Mouse (Mus musculus) kidney, adult 9 months (tissue): ENCODE measurements around the gene Tuba8.

Experiments
- DNase-seq: peaks from one replicate; pipeline ENCODE4 v3.0.0; 2022

Gene Tuba8

DNA sequence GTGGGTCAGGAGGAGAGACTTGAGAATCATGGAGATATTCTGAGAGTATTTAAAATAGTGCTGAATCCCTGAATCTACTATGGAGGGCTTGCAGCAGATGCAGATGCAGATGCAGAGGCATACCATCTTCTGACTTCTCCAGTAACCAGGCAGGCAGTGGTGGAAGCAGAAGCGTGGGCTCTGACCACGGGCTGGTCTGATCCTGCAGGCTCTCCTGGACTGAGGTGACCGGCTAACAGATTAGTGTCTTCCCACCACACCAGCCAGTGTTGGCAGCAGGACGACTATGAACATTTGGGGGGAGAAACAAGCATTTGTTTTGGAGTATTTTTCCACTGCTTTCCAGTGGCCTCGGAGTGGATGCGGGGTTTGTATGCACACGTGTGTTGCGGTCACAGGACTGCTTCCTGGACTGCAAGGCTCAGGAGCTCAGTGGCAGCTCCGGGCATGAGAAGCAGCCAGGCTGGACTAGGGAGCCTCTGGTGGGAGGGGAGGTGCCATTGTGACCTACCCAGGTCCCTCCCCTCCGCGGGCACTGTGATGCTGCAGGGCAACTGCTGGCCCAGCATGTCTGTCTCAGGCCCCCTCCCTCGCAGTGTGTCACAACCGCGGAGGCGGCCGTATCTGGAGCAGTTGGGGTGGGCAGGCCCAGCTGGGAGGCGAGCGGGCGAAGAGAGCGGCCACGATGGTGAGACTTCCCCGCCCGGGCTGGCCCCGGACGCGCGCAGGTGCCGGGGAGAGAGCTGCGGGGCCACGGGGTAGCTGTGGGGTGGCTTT, at the start of gene Tuba8:
Tuba8 (plus strand) TSS at position 548 of the 777 bp plus-strand sequence.
- DNase-seq: peak; percentile 29

DNA sequence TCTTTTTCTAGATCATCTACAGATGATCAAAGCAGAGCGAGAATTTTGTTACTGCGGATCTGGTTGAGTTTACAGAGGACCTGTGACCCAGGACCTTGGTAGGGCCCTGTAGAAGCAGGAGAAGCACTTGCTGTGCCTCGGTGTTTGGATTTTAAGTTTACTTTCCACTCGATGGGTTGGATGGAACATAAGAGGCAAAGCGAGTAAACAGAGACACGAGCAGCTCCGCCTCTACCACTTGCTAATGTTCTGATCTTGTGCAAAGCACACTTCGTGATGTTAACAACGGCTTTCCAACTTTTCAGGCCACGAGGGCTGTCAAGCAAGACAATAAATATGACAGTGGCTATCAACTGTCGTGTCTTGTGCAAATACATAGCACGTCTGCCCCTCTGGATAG, 47.9 kb upstream of the Tuba8 start:
- no peak for DNase-seq

DNA sequence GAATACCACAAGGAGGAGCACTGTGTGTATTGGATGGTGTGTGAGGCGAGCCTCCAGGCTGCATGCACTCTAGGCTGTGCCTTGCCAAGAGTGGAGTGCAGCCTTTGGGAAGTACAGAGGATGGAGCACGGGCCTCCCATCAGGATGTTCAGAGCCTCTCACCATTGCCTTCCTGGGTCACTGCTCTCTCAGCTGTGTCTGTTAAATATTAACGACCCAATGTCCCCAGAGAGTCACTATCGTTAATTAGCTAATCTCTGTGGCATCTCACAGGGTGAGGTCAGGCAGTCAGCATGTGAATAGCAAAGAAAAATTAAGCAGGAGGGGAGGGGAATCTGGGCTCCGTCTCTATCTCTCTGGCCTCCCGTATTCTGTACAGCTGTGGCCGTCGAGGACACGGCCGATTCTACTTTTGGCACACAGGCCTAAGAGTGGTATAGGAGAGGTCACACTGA, 44.4 kb upstream of the Tuba8 start:
- peak; percentile 82 for DNase-seq

DNA sequence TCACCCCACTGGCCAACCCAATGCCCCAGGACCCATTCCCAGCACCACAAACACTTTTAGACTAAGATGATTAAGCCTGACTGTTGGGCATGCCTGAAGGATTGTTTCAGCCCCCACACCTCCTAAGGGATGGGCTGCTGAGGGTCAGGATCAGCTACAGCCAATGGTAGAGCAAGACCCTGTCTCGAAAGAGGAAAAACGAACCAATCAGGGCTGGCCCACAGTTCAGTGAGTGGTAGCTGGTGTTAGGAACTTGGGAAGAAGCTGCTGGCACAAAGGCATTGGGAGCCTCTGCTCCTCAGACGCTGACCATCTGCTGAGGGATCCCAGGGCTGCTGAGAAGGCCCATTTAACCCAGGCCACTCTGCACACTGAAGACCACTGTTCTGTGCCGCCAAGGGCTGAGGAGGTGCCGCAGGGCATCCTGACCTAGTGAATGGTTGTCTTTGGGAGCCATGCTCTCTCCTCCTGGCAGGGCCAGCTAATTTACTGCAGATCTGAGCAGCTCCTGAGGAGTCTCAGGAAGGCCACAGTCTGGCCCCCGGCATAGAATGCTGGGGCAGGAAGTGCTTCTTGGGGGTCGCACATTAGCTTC, 43.0 kb upstream of the Tuba8 start:
- no peak for DNase-seq

DNA sequence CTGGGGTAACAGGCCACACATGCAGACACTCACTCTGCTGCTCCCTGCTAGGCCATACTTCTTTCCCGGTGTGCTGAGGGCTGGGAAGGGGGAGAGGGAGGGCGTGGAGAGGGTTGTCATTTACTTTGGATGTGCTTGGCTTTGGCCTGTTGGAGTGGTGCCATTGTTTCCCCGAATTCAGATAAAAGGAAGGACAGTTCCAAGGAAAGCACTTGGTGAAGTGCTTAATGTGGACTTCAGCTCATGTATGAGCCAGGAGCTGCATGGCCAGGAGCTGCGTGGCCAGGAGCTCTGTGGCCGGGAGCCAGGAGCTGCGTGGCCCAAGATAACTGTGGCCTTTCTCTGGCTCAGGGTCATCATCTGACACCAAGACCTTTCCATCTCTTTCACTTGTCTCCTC, 39.4 kb upstream of the Tuba8 start:
- no peak for DNase-seq

DNA sequence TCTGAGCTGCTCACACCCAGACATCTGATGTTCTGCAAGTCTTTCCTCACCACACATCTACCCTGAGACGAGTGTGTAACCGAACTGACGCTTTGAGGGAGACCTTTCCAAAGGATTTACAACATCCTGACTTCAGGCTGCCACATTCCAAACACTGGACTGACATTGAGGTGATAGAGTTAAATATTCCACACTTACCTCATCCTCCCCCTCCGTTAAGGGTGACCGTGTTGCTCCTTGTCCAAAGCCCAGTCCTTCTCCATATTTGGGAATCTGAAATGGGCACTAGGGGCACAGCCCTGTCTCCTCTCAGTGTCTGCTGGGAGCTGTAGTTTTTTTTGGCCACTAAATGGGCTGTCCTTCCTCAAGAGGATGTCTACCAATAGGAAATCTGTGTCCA, 37.0 kb upstream of the Tuba8 start:
- DNase-seq: no peak

DNA sequence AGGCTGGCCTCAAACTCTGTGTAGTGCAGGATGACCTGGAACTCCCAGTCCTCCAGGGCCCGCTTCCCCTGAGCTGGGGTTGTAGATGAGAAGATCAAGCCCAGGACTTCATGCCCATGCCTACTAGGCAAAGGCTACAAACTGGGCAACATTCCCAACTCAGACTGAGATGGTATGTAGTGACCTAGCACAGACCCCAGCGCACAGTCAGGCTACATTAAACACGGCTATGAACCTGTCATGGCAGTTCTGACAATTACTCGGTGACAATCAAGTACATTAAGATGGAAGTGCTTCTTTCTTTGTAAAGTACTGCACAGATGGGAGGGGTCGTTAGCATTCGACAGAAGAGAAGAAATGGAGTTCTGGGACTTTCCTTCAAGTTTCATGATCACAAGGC, 35.7 kb upstream of the Tuba8 start:
- no peak for DNase-seq

DNA sequence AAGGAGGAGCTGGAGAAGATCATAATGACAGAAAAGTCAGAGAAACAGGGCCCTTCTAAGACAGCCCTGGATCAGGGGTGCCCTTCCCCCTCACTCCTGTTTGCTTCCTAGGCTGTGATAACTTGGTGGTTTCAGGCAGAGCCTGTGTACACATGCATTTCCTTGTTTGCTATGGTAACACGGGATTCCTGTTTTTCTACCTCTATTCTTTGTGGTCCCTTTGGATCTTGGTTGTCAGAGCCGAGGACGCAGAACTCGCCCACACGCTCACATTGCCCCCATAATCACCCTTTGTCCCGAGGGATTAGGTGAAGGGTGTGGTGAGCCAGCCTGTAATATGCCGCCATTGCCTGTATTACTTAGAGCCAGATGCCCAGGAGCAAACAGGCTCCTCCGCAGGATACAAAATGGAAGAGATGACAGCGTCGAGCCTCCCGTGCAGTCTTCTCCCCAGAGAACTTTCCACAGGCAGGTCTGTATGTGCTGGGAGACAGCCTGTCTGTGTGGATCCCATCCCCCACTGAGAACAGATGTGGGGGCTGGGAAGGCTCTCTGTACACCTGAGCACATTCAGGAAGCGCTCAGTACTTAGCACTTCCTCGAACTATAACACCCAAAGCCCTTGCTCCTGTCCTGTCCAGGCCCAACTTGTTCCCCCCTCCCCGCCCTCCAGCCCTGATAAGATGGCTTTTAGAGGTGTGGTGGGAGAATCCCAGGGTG, 34.3 kb upstream of the Tuba8 start:
- DNase-seq: no peak

DNA sequence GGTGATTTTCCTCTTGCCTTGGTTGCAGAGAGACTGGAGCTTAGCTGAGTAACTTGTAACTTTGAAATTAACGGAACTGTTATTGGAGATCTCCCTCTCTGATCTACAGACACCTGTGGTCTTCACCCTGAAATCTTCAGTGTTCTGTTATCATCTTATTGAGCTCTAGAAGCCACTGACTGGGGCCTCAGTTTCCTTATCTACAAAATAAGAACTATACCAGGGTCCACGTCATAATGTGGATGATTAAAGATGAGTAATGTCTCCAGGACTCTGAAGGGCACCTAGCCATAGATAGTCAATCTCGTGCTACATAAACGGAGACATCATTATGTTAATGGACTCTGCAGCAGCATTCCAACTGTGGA, 33.8 kb upstream of the Tuba8 start:
- DNase-seq: no peak

DNA sequence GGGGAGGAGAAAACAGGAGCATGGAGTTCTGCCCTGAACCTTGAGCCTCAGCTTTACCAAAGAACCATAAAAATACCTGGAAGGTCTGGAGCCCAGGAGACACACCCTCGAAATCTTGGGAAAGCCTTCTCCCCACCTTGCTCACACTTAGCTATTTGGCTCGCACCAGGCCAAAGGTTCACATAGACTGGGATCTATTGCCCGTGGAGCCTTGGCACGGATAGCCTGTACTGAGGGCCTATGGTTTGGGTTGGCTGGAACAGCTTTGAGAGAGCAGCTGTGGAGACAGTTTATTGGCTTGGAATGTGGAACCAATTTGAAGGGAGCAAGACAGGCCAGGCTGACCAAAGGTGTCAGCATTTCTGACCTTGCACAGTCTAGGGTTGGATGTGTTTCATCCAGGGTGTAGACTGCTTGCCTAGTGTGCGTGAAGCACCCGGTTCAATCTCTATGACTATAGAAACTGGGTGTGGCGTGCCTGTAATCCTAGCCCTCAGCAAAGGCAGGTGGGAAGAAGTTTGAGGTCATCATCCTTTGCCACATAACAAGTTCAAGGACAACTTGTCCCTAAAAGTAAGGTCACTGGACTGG, 33.3 kb upstream of the Tuba8 start:
- DNase-seq: no peak

DNA sequence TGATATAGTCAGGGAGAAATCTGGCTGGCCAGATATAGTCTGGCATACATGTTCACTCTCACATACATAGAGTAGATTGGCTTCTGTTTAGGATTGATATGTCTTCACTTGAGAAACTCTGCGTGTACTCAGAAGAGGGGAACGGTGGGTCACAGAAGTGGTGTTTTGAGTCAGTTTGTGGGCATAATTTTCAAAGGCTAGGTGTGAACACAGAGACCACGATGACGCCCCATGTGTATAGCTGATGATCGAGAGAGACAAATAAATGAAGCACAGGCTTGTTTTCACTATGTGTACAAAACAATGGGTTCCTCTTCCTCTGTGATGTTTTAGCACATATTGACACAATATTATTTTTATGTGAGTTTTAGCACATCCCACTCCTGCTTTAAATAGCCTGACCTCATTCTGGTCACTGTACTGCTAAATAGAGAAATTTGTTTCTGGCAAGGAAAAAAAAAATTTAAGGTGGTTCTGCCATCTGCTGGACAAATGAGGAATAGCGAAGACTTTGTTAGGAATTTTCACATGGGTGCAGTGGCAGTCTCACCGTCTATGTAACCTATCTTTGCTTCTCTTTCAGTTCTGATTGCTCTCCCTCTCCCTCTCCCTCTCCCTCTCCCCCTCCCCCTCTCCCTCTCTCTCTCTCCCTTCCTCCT, 31.7 kb upstream of the Tuba8 start:
- DNase-seq: peak; percentile 81

DNA sequence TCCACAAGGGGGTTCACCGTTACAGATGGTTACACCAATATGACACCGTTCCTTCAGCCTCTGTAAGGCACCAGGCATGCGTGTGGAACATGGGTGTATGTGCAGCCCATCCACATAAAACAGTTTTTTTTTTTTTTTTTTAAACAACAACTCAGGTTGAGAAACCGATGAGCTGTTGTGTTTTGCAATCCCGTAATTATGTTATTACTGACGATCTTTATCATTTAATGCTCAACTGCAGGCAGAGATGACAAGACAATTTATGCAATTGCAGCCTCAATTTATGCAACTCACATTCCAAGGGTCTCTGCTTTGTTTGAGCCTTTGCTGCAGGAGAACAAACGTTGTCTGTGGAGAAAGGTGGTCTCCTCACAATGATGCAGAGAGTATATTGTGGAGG, 30.6 kb upstream of the Tuba8 start:
- no peak for DNase-seq

DNA sequence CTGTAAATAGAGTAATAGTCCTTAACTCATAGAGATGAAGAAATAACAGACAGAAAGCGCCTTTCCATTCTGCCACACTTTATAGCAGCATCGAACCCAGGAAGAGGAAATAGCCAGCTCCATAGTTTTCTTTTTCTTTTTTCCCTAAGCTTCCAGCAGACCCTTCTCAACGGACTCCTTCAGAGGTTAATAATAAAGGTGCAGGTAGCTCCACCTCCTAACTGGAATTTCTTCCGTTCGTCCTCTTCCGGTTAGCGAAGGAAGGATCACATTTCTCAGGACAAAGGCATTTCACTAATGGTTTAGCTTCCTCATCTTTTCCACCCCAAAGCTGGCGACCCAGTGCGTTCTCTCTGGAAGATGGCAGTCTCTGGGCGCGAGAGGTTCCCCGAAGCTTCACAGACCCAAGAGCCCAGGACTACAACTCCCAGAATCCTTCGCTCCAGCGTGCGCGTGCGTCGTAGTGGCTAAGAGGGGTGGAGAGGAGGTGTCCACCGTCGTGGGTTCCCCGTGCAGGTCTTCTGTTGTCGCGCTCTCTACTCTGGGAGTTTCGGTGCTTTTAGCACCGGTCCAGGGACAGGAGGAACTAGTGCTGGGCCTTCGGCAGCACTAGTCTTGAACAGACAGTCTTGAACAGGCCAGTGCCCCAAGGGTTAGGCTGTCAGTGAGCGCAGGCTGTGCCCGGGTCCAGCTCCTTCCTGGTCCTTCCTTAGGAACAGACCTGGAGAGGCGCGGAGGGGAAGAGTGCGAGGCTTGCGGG, 26.9 kb upstream of the Tuba8 start, which contains the start of gene Pex26:
Pex26 (plus strand) TSS at position 254 of the 760 bp plus-strand sequence.
- DNase-seq: peak; percentile 94

DNA sequence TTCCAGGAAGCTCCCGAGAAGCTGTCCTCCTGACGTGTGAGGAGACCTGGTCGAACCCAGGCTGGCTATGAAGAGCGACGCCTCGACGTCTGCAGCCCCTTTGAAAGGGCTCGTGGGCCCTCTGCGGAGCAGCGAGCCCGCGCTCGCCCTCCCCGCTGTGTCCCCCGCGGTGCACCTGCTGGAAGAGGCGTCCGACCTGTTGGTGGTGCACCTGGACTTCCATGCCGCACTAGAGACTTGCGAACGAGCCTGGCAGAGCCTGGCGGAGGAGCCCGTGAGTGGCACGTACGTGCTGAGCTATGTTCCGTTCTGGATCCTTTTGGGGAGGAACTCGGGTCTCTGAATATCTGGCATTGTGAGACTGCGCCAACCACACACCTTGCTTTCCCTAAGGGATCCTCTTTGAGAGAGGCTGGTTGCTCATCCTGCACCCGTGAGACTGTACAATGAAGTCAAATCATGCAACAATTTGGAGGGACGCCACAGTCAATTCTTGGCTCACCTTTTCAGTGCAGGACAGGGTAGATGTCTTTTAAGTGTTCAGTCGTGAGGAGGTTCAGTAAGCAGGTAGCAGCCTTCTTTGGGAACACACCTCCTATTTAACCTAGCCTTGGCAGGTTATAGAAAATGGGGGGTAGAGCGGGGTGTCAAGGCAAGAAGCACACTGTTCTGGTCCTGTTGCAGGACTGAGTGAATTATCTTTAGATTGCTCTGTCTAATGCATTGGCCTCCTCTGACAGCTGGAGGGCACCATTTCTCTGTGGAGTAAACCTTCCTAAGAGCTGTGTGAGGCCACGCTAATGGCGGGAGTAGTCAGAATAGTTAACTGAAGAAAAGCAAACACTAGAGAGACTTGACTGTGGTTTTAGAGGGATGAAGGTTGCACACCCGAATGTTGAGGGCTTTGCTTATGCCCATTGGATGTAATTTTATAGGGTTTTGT, 26.0 kb upstream of the Tuba8 start:
- DNase-seq: peak; percentile 74

DNA sequence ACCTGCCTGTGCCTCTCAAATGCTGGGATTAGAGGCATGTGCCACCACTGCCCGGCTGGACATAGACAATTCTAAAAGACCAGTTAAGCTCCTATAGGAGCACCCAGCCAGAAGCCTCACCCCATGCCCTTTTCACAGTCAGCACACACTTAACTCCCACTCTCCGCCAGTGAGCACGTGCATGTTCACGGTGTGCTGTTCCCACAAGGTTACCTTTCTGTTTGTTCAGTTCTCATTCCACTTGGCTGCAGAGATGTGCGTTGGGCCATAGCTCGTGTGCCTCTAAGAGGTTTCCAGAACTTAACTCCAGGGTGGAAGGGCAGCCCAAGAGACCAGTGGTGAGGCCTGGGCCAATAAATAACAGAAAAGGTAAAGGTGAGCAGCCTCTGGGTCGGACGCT, 25.3 kb upstream of the Tuba8 start:
- DNase-seq: no peak

DNA sequence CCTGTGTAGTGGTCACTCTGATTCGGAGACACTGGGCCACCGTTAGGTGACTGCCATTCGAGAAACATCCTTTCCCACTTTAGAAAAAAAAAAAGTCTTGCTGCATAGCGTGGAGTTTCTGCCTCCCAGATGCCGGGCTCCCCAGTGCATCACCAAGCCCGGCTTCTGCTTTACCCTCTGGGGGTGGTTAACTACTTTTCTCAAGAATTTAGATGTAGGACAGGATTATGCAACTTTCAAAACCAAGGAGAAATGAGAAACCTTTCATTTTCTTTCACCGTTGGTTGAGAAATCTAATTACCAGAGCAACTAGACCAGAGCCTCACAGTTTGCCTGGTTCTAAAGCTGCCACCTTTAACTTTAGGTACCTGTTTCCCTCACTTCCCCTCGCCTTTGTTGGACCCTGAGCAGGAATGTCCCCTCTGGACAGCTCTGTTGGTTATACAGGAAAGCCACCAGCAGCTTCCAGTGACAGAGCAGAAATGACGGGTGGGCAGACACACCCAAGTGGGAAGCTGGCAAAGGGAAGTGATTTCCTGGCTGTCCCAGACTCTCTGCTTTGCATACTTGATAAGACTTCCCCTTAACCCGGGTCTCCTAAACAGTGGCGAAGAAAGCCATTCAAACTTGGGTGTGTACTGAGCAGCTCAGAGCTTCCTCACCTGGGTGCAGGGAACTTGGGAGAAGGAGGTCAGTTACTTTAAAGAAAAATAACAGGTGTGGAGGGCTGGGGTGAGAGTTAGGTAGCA, 19.1 kb upstream of the Tuba8 start:
- no peak for DNase-seq

DNA sequence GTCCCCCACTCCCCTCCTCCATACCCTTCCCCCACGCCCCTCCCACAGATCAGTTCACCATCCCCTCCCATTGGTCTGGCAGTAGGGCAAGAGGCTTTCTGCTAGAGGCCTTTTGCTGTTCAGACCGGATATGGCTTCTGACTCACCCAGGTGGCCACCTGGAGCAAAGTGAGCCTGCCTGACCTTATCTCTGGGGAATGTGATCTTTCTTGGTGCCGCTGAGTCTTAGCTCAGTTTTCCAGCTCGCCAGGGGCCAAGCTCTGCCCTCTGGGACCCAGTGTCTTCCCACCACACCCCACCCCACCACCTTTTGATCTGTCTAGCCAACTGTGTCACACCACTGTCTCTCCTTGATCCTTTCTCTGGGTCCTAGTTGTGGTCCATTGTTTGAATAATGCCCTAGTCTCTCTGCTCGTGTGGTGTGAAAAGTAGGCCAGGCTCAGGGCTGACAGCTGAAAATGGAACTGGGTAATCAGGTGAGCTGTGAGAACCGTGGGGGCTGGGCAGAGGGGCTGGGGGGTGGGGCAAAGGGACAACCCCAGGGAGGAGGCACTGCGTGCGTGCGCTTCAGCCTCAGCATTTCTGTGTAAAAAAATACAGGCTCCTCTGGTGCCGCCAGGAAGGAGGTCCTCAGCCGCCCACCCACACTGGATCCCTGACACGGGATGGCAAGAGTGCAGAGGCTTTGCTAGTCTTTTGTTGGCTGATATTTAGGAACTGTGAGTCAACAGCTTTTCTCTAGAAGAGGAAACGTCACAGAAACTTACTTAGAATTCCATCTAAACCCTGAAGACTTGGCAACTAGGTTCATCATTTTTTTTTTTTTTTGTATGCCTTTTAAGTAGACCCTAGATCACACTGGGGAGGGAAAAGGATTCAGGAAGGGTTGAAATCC, 16.2 kb upstream of the Tuba8 start:
- DNase-seq: no peak

DNA sequence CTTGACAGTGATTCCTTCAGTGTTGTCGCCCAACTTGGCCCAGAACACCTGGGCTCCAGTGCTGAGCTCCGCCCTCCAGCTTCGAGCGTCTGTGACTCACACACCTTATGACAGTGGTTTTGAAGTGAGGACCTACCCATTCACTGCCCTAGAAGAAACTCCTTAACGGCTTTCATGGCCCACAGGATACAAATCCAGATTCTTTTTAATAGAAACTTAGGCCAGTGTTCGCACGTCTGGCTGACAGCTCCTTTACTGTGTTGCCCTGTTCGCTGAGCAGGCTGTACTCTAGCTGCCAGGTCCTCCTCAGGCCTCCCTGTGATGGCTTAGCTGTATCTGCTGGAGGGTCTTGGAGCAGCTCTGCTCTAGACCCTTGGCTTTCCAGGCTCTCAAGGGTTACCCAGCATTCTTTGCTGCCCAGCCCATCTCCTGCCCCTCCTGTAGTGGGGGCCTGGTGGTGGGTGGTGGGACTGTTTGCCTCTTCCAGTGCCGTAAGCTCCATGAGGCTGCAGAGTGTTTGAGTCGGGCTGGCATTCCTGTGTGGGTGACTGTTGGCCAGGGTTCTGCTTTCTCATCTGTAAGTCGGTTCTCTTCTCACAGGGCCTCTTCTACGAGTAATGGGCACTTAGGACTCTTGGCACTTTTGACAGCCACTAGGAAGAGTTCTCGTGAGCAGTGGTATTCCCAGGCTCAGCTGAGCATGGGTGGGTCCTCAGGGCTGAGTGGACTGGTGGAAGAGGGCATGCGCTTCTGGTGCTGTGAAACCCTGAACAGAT, 15.4 kb upstream of the Tuba8 start:
- no peak for DNase-seq
